Mouse (Mus musculus): ENCODE data around the gene Opcml. TPM values are rescaled to one million over a fixed set of nuclear protein-coding genes. Genes with fewer than 3 reads are reported as not detected.

The Opcml gene
- polyA plus RNA-seq, 1 experiment from 2014 or later, result 3.4 TPM

DNA sequence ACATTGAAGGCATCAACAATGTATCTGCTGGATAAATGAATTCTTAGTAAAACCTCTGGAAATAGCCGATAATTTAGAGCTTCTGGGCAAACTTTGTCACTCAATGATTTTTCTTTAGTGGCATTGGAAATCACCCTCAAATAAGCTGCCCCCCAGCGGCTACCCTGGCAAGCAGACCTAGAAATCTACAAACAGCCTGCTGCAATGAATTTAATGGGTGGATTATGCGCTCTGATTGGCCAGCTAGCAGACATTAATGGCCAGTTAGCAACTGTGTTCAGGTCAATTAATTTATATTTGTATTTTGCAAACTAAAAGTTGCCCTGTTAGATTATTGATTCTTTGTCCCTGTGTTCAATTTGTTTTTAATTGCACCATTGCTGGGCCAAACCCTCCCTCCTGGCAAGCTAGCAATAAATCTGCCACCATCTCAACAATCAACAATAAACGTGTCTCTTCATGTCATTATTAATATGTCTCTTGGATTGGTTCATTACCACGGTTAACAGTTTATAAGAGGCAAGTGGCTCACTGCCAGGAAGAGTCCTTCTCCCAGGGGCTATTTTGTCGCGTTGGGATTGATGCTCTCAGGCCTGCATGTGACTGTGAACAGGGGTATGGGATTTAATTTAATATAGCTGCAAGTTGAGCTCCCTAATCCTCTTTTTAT is 896.5 kb downstream of the Opcml start:
- no peaks in the 10 kb centered on the region for H3K27me3 ChIP-seq (replicated peaks)
- H3K27ac ChIP-seq, result no peak overlapping the region
- H3K36me3 ChIP-seq, result no peaks in the 10 kb centered on the region
- H3K4me2 ChIP-seq (replicated peaks), result no peak overlapping the region
- ATAC-seq, result no peak
- no peaks in the 10 kb centered on the region for H3K9me3 ChIP-seq
- no peak overlapping the region for H3K4me3 ChIP-seq (replicated peaks)
- H3K4me1 ChIP-seq (replicated peaks), result no peaks in the 10 kb centered on the region
- H3K9ac ChIP-seq, result no peak overlapping the region
- 64% methylated on average over 7 of the region's 7 CpGs for WGBS

GRCm38 (mm10) chr9:28690134-28690533 is 899.6 kb downstream of the Opcml start:
- ATAC-seq, result no peak
- no peaks in the 10 kb centered on the region for H3K9me3 ChIP-seq
- H3K4me3 ChIP-seq (replicated peaks), result no peak overlapping the region
- H3K4me1 ChIP-seq (replicated peaks), result no peaks in the 10 kb centered on the region
- no peaks in the 10 kb centered on the region for H3K36me3 ChIP-seq
- WGBS, result 77% methylated on average over 2 of the region's 2 CpGs
- H3K4me2 ChIP-seq (replicated peaks), result no peak overlapping the region
- H3K27ac ChIP-seq, result no peak overlapping the region
- no peaks in the 10 kb centered on the region for H3K27me3 ChIP-seq (replicated peaks)
- no peak overlapping the region for H3K9ac ChIP-seq

DNA sequence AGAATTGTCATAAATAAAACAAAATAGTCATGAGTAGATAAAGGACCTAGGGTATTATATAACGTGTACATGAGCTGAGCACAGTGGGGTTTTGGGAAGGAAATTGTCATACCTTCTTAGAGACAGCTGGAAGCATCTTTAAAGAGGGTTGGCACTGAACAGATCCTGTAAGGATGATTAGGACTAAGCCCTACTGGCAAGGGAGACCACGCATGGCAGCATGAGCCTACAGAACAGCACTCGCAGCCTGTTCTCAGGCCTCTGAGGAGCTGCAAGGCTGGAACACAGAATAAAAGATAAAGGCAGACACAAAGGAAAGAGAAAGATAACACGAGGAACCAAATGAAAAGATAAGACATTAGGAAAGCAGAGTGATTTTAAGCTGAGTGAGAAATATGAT is 915.2 kb downstream of the Opcml start:
- WGBS, result 73% methylated on average over 4 of the region's 4 CpGs
- Histone ChIP-seq H3K27me3 (replicated peaks) (no peaks in the 10 kb centered on the region), H3K27ac (no peak overlapping the region), H3K9ac (no peak overlapping the region), H3K4me3 (replicated peaks) (no peak overlapping the region), H3K9me3 (no peaks in the 10 kb centered on the region), H3K4me1 (replicated peaks) (no peaks in the 10 kb centered on the region), H3K36me3 (no peaks in the 10 kb centered on the region), H3K4me2 (replicated peaks) (no peak overlapping the region)
- ATAC-seq, result no peak

DNA sequence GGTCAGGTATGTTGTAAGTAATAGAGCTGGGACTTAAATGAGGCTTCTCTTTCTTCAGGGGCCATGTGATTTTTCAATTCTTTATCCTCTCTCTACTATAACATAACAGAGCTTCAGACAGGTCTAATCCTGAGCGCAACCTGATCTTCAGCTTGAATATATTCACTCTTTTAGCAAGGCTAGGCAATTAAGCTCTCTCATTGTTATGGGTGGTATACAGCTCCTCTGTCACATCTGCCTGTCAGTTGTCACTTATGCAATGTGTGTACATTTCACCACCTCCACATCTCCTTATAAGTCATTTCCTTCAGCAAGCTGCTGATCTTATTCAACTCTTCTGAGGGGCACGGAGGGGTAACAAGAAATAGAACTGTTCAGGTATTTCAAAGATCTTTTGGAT is 924.0 kb downstream of the Opcml start:
- Histone ChIP-seq H3K27me3 (replicated peaks) (no peaks in the 10 kb centered on the region), H3K4me1 (replicated peaks) (no peaks in the 10 kb centered on the region), H3K9me3 (no peaks in the 10 kb centered on the region), H3K4me3 (replicated peaks) (no peak overlapping the region), H3K9ac (no peak overlapping the region), H3K36me3 (no peaks in the 10 kb centered on the region), H3K4me2 (replicated peaks) (no peak overlapping the region), H3K27ac (no peak overlapping the region)
- WGBS, result 86% methylated on average over 2 of the region's 2 CpGs
- ATAC-seq, result no peak

GRCm38 (mm10) chr9:28720186-28720585 is 929.6 kb downstream of the Opcml start:
- Histone ChIP-seq H3K27me3 (replicated peaks) (no peaks in the 10 kb centered on the region), H3K9ac (no peak overlapping the region), H3K4me3 (replicated peaks) (no peak overlapping the region), H3K4me2 (replicated peaks) (no peak overlapping the region), H3K9me3 (no peaks in the 10 kb centered on the region), H3K4me1 (replicated peaks) (no peaks in the 10 kb centered on the region), H3K36me3 (no peaks in the 10 kb centered on the region), H3K27ac (no peak overlapping the region)
- 88% methylated on average over 2 of the region's 2 CpGs for WGBS
- ATAC-seq, result no peak

DNA sequence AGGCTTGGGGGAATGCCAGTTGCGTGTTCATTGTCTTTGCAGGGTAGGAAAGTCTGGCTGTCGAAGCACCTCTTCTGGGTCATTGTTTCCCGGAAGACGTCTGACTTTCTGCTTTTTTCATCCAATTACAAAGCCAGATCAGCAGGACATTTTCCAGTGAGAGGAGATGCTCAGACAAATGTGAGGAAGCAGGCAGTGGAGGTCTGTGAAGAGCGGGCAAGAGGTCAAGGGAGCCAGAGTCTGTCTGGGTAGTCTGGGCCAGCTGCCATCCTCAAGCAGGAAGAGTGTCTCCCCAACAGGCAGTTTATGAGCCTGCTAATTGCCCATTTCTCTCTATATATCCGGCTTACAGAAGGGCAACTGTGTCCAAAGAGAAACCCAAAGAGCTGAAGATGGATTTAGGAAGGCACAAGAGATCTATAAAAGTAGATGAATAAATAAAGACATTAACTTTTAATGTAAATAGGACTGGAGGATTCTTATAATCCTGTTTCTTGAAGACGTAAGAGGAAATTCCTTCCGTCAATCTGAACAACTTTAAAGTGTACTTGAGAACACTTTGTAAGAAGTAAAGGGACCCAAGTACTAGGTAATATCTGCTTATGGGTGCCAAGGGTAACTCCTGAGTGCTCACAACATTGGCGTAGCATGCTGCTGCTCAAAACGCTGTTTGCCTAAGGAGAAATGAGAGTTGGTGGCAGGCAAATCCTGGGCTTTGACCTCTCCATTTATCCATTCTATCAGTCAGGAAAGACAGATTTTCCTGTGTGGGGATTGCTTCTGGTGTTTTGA is 941.4 kb downstream of the Opcml start:
- Histone ChIP-seq H3K4me2 (replicated peaks) (no peak overlapping the region), H3K27me3 (replicated peaks) (no peaks in the 10 kb centered on the region), H3K27ac (no peak overlapping the region), H3K4me1 (replicated peaks) (no peaks in the 10 kb centered on the region), H3K4me3 (replicated peaks) (no peak overlapping the region), H3K9me3 (no peaks in the 10 kb centered on the region), H3K9ac (no peak overlapping the region), H3K36me3 (no peaks in the 10 kb centered on the region)
- no peak for ATAC-seq
- 62% methylated on average over 10 of the region's 10 CpGs for WGBS

- Histone ChIP-seq H3K36me3 (no peaks in the 10 kb centered on the region), H3K9me3 (no peaks in the 10 kb centered on the region), H3K4me1 (replicated peaks) (no peaks in the 10 kb centered on the region), H3K4me3 (replicated peaks) (no peak overlapping the region), H3K4me2 (replicated peaks) (no peak overlapping the region), H3K9ac (no peak overlapping the region), H3K27ac (no peak overlapping the region), H3K27me3 (replicated peaks) (no peaks in the 10 kb centered on the region)
- ATAC-seq, result no peak
- 77% methylated on average over 2 of the region's 2 CpGs for WGBS
Measured at GRCm38 (mm10) chr9:28737955-28738354, 947.4 kb downstream of the Opcml start.

GRCm38 (mm10) chr9:28738451-28738860 is 947.9 kb downstream of the Opcml start:
- ATAC-seq, result no peak

DNA sequence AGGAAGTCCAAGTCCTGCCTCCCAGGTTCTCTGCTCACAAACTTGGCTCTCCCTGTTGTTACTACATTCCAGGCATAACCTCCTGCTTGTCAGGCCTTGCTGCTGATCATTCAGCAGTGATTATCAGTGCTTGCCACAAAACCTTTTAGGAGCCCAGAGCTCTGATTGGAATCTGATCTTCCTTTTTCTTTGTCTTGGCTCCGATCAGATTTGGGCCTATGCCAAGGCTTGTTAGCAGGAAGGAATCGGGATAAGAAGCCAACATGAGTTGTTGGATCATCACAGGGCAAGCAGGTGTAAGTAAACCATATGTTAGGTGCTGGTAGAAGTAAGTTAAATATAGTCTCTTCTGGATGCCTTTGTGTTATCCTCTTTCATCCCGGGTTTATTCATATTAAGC is 954.2 kb downstream of the Opcml start:
- Histone ChIP-seq H3K4me1 (replicated peaks) (no peaks in the 10 kb centered on the region), H3K36me3 (no peaks in the 10 kb centered on the region), H3K27ac (no peak overlapping the region), H3K9me3 (no peaks in the 10 kb centered on the region), H3K4me2 (replicated peaks) (no peak overlapping the region), H3K4me3 (replicated peaks) (no peak overlapping the region), H3K27me3 (replicated peaks) (no peaks in the 10 kb centered on the region), H3K9ac (no peak overlapping the region)
- no peak for ATAC-seq
- WGBS, result 65% methylated on average over 3 of the region's 3 CpGs

More at GRCm38 (mm10) chr9:28738451-28738860, 947.9 kb downstream of the Opcml start:
- Histone ChIP-seq H3K27me3 (replicated peaks) (no peaks in the 10 kb centered on the region), H3K27ac (no peak overlapping the region), H3K36me3 (no peaks in the 10 kb centered on the region), H3K4me3 (replicated peaks) (no peak overlapping the region), H3K9me3 (no peaks in the 10 kb centered on the region), H3K9ac (no peak overlapping the region), H3K4me1 (replicated peaks) (no peaks in the 10 kb centered on the region), H3K4me2 (replicated peaks) (no peak overlapping the region)
- WGBS, result 38% methylated on average over 1 of the region's 1 CpGs

- 76% methylated on average over 2 of the region's 2 CpGs for WGBS
- H3K36me3 ChIP-seq, result no peaks in the 10 kb centered on the region
- H3K4me2 ChIP-seq (replicated peaks), result no peak overlapping the region
- no peaks in the 10 kb centered on the region for H3K27me3 ChIP-seq (replicated peaks)
- no peaks in the 10 kb centered on the region for H3K9me3 ChIP-seq
- H3K27ac ChIP-seq, result no peak overlapping the region
- no peak overlapping the region for H3K4me3 ChIP-seq (replicated peaks)
- no peak for ATAC-seq
- H3K4me1 ChIP-seq (replicated peaks), result no peaks in the 10 kb centered on the region
- no peak overlapping the region for H3K9ac ChIP-seq
Measured at GRCm38 (mm10) chr9:28748902-28749301, 958.3 kb downstream of the Opcml start.

GRCm38 (mm10) chr9:28752908-28753307 is 962.3 kb downstream of the Opcml start:
- H3K4me1 ChIP-seq (replicated peaks), result no peaks in the 10 kb centered on the region
- no peaks in the 10 kb centered on the region for H3K36me3 ChIP-seq
- H3K27me3 ChIP-seq (replicated peaks), result no peaks in the 10 kb centered on the region
- H3K4me2 ChIP-seq (replicated peaks), result no peak overlapping the region
- H3K9ac ChIP-seq, result no peak overlapping the region
- ATAC-seq, result no peak
- H3K27ac ChIP-seq, result no peak overlapping the region
- 70% methylated on average over 5 of the region's 5 CpGs for WGBS
- no peak overlapping the region for H3K4me3 ChIP-seq (replicated peaks)
- no peaks in the 10 kb centered on the region for H3K9me3 ChIP-seq

- Histone ChIP-seq H3K4me1 (replicated peaks) (no peaks in the 10 kb centered on the region), H3K9me3 (no peaks in the 10 kb centered on the region), H3K9ac (no peak overlapping the region), H3K4me2 (replicated peaks) (no peak overlapping the region), H3K27me3 (replicated peaks) (no peaks in the 10 kb centered on the region), H3K36me3 (no peaks in the 10 kb centered on the region), H3K27ac (no peak overlapping the region), H3K4me3 (replicated peaks) (no peak overlapping the region)
- WGBS, result 72% methylated on average over 4 of the region's 4 CpGs
- no peak for ATAC-seq
Measured at GRCm38 (mm10) chr9:28756841-28757451, 966.4 kb downstream of the Opcml start.
